Mouse (Mus musculus) midbrain, embryonic 13.5 days (tissue): ENCODE measurements around the gene Gpr156. TPM values are rescaled to one million over a fixed set of nuclear protein-coding genes. Genes with fewer than 3 reads are reported as not detected.

Experiments
- polyA plus RNA-seq: library from polyadenylated mRNA; unstranded; fragments of >200 nt; fragmentation: Nextera tagmentation; extraction: Ambion mirVana; gene quantifications from 2 replicates; pipeline ENCODE4 v1.2.1, GENCODE M21; 2015

The Gpr156 gene
- polyA plus RNA-seq, 1 experiment from 2014 or later = 9.4 TPM

Other genes starting within 250 kb of the Gpr156 start
- 98.9 and 99.0 TPM in 2 replicates for gene Fstl1, start 139.6 kb upstream of the Gpr156 start, polyA plus RNA-seq
- gene Gm36028, start 55.4 kb upstream of the Gpr156 start, polyA plus RNA-seq = 0.19 and 0.24 TPM in 2 replicates
- gene Lrrc58, start 48.1 kb upstream of the Gpr156 start, polyA plus RNA-seq = 41.3 and 43.1 TPM in 2 replicates
- gene Gsk3b, start 172.5 kb downstream of the Gpr156 start, polyA plus RNA-seq = 170 and 172 TPM in 2 replicates